16 mouse cellular contexts compared by ENCODE assay signal in genomic region chr1:184614699-184615415, GRCm38 (mm10).
DNase-seq lines count a peak whose midpoint lies in the region; ATAC-seq and TF ChIP-seq lines count a peak whose summit lies in the region.
"Had no signal": no experiment of that assay in that cellular context is flagged by ENCODE, and none has a peak within 500 bp of the region (broad histone marks: within the 10 kb centered on the region; RNA-seq: fewer than 3 reads in every experiment).

No protein-coding gene starts in this region.

- peaks cover 4% of the 10 kb centered on the region for H3K4me1 ChIP-seq in E14TG2a.4 (replicated peaks; ENCODE audit: low read depth, low read length)
- H3K4me1 ChIP-seq: heart, embryonic 12.5 days had no signal

- no peak for TF ChIP-seq CTCF in E14TG2a.4 (conservative IDR thresholded peaks at IDR 0.05; ENCODE audit: low read length)

- DNase-seq in layer of hippocampus, adult 11-12 months (ENCODE audit: low spot score), result peak; percentile 24
- DNase-seq in layer of hippocampus, adult 18-20 months (ENCODE audit: low spot score in 2 of 2), result no peak
- peak; percentile 22 for DNase-seq in splenic B cell, adult 2 months (ENCODE audit: low read depth, low spot score)
- DNase-seq in urinary bladder, adult 2 months (ENCODE audit: low spot score), result no peak
- DNase-seq in adipocyte (ENCODE audit: low spot score), result no peak
- no peak for DNase-seq in kidney, adult 9 months
- DNase-seq: adrenal gland, postnatal 25 days; B cell, adult 2 months; cerebellum, adult 8-10 months; kidney, adult 11 months; left cerebral cortex, postnatal 4 days had no signal

- H3K4me3 ChIP-seq in E14TG2a.4 (replicated peaks; ENCODE audit: low read length), result peak overlapping the region; percentile 32; the same call in 1 of the 2 replicates
- H3K4me3 ChIP-seq: heart, embryonic 12.5 days; layer of hippocampus, adult 2 months; myocyte had no signal

- H3K9me3 ChIP-seq in E14TG2a.4 (ENCODE audit: low read length), result peaks cover 6% of the 10 kb centered on the region; the same call in 1 of the 2 replicates
- H3K9me3 ChIP-seq: heart, embryonic 12.5 days had no signal

- H3K27me3 ChIP-seq in E14TG2a.4 (ENCODE audit: insufficient read depth, low read length), result 0 out of 2 replicates have a peak, but pooled peaks cover 4% of the 10 kb centered on the region
- no peaks in the 10 kb centered on the region for H3K27me3 ChIP-seq in splenic B cell, adult 2 months (ENCODE audit: control insufficient read depth, insufficient read depth, low read length, poor library complexity, severe bottlenecking)

- peak; percentile 59 for ATAC-seq in common myeloid progenitor, adult 5-6 weeks (replicated peaks; ENCODE audit: low read depth, poor library complexity, severe bottlenecking)

- no peaks in the 10 kb centered on the region for H3K36me3 ChIP-seq in E14TG2a.4 (ENCODE audit: insufficient read depth, low read length)
- H3K36me3 ChIP-seq in splenic B cell, adult 2 months (ENCODE audit: control insufficient read depth, insufficient read depth, low read length, poor library complexity, severe bottlenecking), result no peaks in the 10 kb centered on the region
- H3K36me3 ChIP-seq: heart, embryonic 12.5 days had no signal

Comparison
In these comparisons a context has a peak if more than half of its experiments do, and no peak if none do; other contexts are left out.
1. DNase-seq: peak in layer of hippocampus, adult 11-12 months (single experiment) and splenic B cell, adult 2 months (single experiment); none in layer of hippocampus, adult 18-20 months (0 of 2), urinary bladder, adult 2 months (single experiment), adipocyte (single experiment) and kidney, adult 9 months (single experiment).